Mouse (Mus musculus) olfactory bulb, adult 2 months (tissue): ENCODE data around the gene Sytl2. TPM values are rescaled to one million over a fixed set of nuclear protein-coding genes. Genes with fewer than 3 reads are reported as not detected.

ENCODE experiments used
- H3K27ac ChIP-seq: fragments of 200-500 bp; 2 replicates; pipeline ENCODE4 v1.5.1; 2012; ENCODE audit warnings: low read depth, low read length; ENCODE audit not compliant: insufficient read depth
- H3K4me1 ChIP-seq: fragments of 200-500 bp; 2 replicates; pipeline ENCODE4 v1.6.1; 2012; ENCODE audit warnings: low read length; ENCODE audit not compliant: control insufficient read depth, insufficient read depth
- H3K4me3 ChIP-seq: fragments of 200-500 bp; 2 replicates; pipeline ENCODE4 v1.5.1; 2012; ENCODE audit warnings: mild to moderate bottlenecking, low read depth, low read length, moderate library complexity; ENCODE audit not compliant: insufficient read depth
- CTCF ChIP-seq: fragments of 200-500 bp; IDR thresholded peaks from 2 replicates; pipeline ENCODE4 v1.5.1; 2012; ENCODE audit warnings: low read depth, mild to moderate bottlenecking, low read length, moderate library complexity; ENCODE audit not compliant: insufficient read depth
- POLR2A ChIP-seq: fragments of 200-500 bp; IDR thresholded peaks from 2 replicates; pipeline ENCODE4 v1.6.1; 2012; ENCODE audit warnings: mild to moderate bottlenecking, low read depth, low read length, moderate library complexity; ENCODE audit not compliant: insufficient read depth
- WGBS: fragments of 180-500 bp; shearing (Covaris S2); methylation state at CpG from one replicate; pipeline ENCODE4 v1.1.7; 2018; 5-methylcytosine and 5-hydroxymethylcytosine counted together
- polyA plus RNA-seq: library from polyadenylated mRNA; stranded (reverse); fragments of >200 nt; gene quantifications from 2 replicates; pipeline ENCODE4 v1.2.4, GENCODE M21; 2012; ENCODE audit warnings: low replicate concordance; ENCODE audit not compliant: missing spikeins, insufficient read depth, insufficient read length

Sytl2 gene
- polyA plus RNA-seq: not detected in 2 replicates

DNA sequence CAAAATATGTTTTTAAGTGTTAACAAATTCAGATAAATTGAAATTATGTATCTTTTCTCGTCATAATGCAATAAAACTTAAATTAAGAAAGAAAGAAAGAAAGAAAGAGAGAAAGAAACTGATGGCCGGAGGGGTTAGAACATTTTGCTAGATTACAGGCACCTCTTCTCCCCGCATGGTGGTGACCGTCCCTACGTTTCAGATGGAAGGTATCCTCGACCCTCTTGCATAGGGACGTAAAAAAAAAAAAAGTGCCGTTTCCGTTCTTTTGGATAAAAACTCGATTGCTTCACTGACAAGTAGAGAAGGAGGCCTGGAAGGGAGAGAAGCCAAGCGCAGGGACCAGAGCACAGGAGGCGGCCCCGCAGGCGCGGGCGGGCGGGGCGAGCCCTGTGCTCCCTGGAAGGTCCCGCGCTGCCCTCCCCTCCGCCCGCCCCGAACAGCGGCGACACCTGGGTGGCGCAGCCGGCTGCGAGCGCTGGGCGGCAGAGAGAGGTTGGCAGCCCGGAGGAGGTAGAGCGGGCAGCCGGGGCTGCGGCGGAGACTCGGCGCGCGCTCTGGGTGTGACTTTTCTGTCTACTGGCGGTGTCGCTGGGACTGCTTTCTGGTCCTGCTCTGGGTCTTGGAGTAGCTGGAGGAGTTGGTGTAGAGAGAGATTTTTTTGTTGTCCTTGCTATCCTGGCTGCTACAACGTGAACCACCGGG is at the start of gene Sytl2:
Gene Sytl2 (plus strand): TSS at position 311 of the 705 bp plus-strand sequence.
- 3% methylated on average over 43 of the region's 43 CpGs for WGBS
- Histone ChIP-seq H3K4me3 (peak within 1 kb of the TSS; percentile 58), H3K27ac (no peak within 1 kb of the TSS), H3K4me1 (peaks cover 10% of the 10 kb centered on the region)
- no peak for TF ChIP-seq CTCF
- TF ChIP-seq POLR2A: no peak

DNA sequence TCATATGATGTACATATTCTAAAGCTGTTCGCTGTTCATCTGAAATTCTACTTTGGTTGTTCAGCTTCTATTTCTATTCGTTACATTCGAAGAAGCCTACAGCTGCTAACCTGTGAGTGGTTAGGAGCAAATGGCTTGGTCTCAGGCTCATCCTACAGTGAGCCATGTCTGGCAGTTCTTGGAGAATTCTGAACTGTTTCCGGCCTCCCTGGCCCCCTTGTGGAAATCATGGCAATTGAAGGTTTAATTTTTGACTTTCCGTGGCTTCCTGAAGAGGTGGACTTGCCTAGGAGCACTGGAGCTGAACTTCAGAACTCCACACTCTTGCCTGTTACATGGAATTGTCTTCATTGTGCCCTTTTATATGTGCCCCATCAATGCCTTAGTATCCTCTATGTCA is 49.1 kb upstream of the Sytl2 start:
- 75% methylated on average over 5 of the region's 5 CpGs for WGBS
- Histone ChIP-seq H3K27ac (no peak overlapping the region), H3K4me1 (no peaks in the 10 kb centered on the region), H3K4me3 (no peak overlapping the region)
- TF ChIP-seq CTCF (no peak), POLR2A (no peak)

DNA sequence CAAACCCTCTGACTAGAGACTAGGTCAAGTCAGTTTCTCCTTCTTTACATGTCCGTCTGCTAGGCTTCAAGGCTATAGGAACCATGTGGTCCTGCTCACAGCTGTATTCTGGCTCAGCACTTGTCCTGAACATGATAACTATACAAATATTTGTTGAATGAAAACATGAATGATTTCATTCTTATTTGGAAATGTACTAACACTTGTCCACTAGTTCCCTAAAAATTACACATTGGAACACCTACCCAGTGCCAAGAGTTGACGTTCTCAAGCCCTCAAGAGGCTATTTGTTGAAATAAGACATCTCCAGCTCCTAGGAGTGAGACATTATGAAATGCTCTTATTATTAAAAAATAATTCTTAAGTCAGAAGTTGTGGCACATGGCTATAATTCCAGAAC is 43.4 kb upstream of the Sytl2 start:
- no peak overlapping the region for H3K4me3 ChIP-seq
- WGBS: 95% methylated on average over 2 of the region's 2 CpGs
- TF ChIP-seq CTCF (no peak), POLR2A (no peak)

DNA sequence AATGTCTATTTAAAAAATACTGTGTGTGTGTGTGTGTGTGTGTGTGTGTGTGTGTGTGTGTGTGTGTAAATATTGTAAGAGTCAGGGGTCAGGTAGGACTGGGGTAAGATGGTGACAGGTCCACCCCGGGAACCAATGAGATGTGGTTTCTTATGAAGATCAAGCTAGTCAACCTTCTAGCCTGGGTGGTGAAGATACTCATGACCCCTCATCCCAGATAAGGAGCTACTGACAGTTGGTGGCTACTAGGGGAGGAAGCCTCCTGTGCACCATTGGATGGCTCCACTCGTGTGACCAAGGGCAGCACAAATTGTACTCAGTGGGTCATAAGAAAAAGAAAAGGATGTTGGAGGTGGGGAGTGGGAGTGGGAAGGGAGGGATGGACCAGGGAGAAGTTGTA is 42.2 kb upstream of the Sytl2 start:
- H3K4me3 ChIP-seq: no peak overlapping the region
- 91% methylated on average over 2 of the region's 2 CpGs for WGBS
- H3K4me1 ChIP-seq: no peaks in the 10 kb centered on the region
- H3K27ac ChIP-seq: no peak overlapping the region
- TF ChIP-seq POLR2A: no peak
- TF ChIP-seq CTCF: no peak

More for the DNA sequence above, 43.4 kb upstream of the Sytl2 start:
- Histone ChIP-seq H3K27ac (no peak overlapping the region), H3K4me1 (no peaks in the 10 kb centered on the region)

DNA sequence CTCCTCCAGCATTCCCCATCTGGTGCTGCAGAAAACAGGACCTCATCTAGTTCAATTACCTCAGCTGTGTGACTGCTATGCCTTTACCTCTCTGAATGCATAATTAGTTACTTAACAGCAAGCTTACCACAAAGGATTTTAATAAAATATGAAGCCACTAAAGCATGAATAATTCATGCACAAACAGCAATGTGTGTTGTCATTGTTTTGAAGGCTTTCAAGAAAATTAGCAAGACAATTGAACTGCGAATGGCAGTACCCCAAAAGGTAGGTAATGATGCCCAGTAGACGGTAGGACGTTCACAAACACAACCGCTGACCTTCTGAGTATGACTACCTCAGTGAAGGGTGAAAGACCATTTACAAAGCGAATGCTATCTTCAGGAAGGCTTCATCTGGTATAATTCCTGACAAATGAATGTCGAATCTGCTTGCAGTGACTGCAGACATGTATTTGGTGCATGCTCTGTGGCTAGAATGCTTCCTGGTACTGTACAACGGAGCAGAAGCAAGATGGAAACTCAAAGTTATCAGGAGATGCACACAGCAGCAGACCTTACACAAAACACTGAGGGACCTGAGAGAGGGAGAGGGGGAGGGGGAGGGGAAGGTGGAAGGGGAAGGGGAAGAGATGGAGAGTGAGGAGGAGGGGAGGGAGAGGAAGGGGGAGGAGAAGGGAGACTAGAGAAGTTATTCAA is 40.0 kb upstream of the Sytl2 start:
- Histone ChIP-seq H3K4me3 (no peak overlapping the region), H3K27ac (no peak overlapping the region), H3K4me1 (peaks cover 4% of the 10 kb centered on the region; the same call in 1 of the 2 replicates)
- 30% methylated on average over 7 of the region's 7 CpGs for WGBS
- TF ChIP-seq POLR2A (no peak), CTCF (no peak)

DNA sequence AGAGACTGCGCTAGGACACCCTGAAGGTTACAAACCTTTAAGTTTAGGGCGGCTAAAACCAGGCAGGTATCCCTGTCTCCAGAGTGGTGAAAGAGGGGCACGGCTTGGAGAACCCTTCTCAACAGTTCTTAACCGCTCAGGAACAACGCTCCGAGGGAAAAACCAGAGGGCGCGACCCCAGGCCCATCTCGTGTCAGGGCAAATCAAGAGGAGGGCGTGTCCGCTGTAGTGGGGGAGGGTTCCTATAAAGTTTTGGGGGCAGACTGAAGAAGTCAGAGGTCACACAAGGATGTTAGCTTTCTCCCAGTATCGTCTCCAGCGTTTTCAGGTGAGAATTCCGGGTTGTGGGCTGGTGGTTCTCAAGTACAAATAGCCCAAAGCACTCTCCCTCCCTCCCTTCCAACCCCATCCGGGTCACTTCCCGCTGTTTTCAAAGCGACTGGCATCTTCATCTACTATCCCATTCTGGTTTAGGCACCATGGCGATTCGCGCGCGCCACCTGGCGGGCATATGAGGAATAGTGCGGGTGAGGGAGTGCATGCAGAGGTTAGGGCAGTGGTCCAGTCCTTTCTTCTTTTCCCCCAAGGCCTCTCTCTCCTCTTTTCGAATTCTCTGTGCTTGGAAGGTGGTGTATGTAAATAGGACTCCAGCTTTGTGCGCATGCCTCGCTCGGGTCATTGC is 36.6 kb upstream of the Sytl2 start, which contains the start of gene Ccdc83:
Gene Ccdc83 (minus strand): TSS at position 489 of the 682 bp plus-strand sequence.
- H3K27ac ChIP-seq: no peak within 1 kb of the TSS
- TF ChIP-seq POLR2A (no peak), CTCF (peak; percentile 97)
- 6% methylated on average over 28 of the region's 28 CpGs for WGBS
- peaks cover 4% of the 10 kb centered on the region; the same call in 1 of the 2 replicates for H3K4me1 ChIP-seq
- H3K4me3 ChIP-seq: no peak within 1 kb of the TSS

DNA sequence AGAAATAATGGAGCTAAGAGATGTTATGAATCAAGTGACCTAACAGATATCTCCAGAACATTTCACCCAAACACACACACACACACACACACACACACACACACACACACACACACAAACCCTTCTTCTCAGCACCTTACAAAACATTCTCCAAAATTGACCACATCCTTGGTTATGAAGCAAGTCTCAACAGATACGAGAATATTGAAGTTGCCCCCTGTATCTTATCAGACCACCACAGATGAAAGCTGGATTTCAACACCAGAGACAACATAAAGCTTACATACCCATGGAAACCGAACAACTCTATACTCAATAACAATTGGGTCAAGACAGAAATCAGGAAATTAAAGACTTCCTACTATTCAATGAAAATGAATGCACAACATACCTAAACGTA is 31.9 kb upstream of the Sytl2 start:
- TF ChIP-seq CTCF: no peak
- no peak for TF ChIP-seq POLR2A
- Histone ChIP-seq H3K4me3 (no peak overlapping the region), H3K27ac (no peak overlapping the region), H3K4me1 (peaks cover 4% of the 10 kb centered on the region; the same call in 1 of the 2 replicates)
- 84% methylated on average over 3 of the region's 3 CpGs for WGBS

DNA sequence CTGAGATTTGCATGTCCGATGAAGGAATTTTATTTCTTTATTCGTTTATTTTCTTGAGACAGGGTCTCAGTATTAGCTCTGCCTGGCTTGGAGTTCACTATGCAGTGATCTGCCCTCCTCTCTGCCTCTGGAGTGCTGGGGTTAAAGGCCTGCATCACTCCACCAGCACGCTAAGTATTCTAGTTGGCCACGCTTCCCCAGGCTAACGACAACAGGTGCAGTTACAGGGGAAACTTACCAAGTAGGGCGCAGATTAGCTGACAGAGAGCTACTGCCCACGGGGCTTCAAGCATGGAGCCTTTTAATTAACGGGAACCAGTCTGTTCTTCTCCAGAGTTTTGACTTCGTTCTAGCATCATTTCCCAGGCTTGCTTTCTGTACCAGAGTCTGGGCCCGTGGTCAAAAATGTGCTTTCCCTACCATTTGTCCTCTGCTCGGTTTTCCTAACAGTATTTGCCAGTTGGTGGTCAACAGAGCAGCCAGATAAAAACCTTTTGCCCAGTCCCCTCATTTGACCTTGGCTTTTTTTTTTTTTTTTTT is 27.4 kb upstream of the Sytl2 start:
- Histone ChIP-seq H3K4me3 (no peak overlapping the region), H3K27ac (no peak overlapping the region), H3K4me1 (no peaks in the 10 kb centered on the region)
- TF ChIP-seq CTCF: no peak
- no peak for TF ChIP-seq POLR2A
- WGBS: 36% methylated on average over 11 of the region's 11 CpGs

DNA sequence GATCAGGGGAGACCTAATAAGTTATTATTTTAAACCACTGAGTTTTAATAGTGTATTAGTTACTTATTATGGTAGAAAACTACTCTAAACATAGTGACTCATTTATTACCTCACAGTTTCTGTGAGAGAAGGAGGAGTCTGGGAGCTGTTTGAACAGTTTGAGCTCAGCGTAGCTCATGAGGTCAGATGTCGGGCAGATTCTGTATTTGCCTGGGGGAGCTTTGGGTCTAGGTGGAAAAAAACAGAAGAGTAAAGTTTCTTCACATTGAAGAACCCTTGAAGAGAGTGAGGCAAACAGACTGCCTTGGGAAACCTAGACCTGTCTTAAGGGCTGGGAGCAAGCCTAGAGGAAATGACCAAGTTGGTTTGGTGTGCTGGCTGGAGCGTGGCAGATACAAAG is 24.8 kb upstream of the Sytl2 start:
- Histone ChIP-seq H3K27ac (no peak overlapping the region), H3K4me3 (no peak overlapping the region), H3K4me1 (no peaks in the 10 kb centered on the region; the same call in 1 of the 2 replicates)
- WGBS: 94% methylated on average over 3 of the region's 3 CpGs
- no peak for TF ChIP-seq CTCF
- TF ChIP-seq POLR2A: no peak
